Mouse (Mus musculus): Measurements from ENCODE around the gene Elf3.

DNA sequence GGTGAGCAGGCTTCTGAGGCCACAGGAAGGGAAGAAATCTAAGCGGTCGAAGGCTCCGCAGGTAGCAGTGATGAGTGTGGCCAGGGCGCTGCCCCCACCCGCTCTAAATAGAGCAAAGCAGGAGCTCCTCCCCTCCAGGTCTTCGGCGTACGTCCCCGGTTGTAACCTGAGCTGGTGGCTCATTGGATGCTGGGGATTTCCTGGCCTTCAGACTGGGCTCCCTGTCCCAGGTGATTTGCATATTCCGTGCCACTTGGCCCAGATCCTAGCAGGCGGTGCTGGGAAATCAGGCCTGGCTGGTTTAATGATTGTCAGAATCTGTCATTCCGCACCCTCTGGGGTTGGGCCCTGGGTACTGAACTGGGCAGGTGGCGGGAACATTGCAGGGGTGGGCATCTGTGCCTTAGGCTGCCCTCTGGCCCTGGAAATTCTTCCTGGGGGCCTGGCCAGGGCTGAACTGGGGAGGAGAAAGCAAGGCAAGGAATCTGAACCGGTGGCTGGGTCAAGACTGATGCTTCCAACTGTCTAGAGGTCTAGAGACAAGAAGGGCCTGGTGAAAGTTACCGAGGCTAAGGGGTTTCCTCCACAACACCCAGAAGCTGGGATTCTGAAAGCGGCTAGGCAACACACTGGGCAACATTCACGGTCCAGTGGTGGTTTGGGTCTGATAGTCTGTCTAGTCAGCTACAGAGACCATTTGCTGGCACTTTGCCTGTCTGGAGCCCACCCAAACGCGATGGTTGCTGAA lies at the start of gene Elf3:
- TF ChIP-seq RCOR1 (conservative IDR thresholded peaks at IDR 0.05; ENCODE audit: low read depth, low read length) = peak; percentile 68; the same call in 1 of the 2 replicates
- no peak for TF ChIP-seq ZC3H11A (IDR thresholded peaks at IDR 0.05; ENCODE audit: low read depth, low read length)
- TF ChIP-seq ZNF384 (IDR thresholded peaks at IDR 0.05; ENCODE audit: low read depth, low read length) = no peak
- TF ChIP-seq ETS1 (conservative IDR thresholded peaks at IDR 0.05; ENCODE audit: low read depth, low read length) = peak; percentile 71
- peak; percentile 87; the same call in 1 of the 2 replicates for TF ChIP-seq CHD1 (IDR thresholded peaks at IDR 0.05; ENCODE audit: low read depth, low read length)
- peak; percentile 96 for TF ChIP-seq POLR2A (IDR thresholded peaks at IDR 0.05; ENCODE audit: low read depth, low read length)
- TF ChIP-seq CTCF (conservative IDR thresholded peaks at IDR 0.05 in 1 of 2, IDR thresholded peaks at IDR 0.05 in 1 of 2; ENCODE audit: low read depth in 2 of 2, low read length in 2 of 2) = no peak
- peak; percentile 22; the same call in 1 of the 2 replicates for TF ChIP-seq MAFK (IDR thresholded peaks at IDR 0.05; ENCODE audit: insufficient replicate concordance, low read length)
- no peak for TF ChIP-seq KAT2A (IDR thresholded peaks at IDR 0.05; ENCODE audit: insufficient replicate concordance, low read length)

All from CH12.LX (cell line).